Mouse (Mus musculus) left cerebral cortex, adult 11 months (tissue): ENCODE results near the gene Hist2h2ac.
A peak's percentile ranks its signal among the peaks of the same experiment; 100 is the strongest.
"Not testable (repeated sequence)": the region's sequence is repeated elsewhere in the genome, so short reads cannot be mapped to it uniquely, and the experiment has no call there.

Source experiments
- DNase-seq: peaks from one replicate; pipeline ENCODE4 v3.0.0; 2022; ENCODE audit warnings: low spot score

The Hist2h2ac gene

GRCm38 (mm10) chr3:96220765-96221639, at the start of gene Hist2h2ac, which contains the start of gene Hist2h2be:
Hist2h2ac (minus strand) TSS chr3:96220880.
Hist2h2be (plus strand) TSS chr3:96221119.
- peak; percentile 88 for DNase-seq

GRCm38 (mm10) chr3:96269511-96270474, 49.1 kb upstream of the Hist2h2ac start, which contains the start of gene Hist2h2bb:
Hist2h2bb (plus strand) TSS chr3:96269752.
- DNase-seq, result peak; percentile 95

- not testable (repeated sequence) for DNase-seq
Observed at GRCm38 (mm10) chr3:96268776-96269378, 48.2 kb upstream of the Hist2h2ac start.

GRCm38 (mm10) chr3:96268051-96268775, 47.5 kb upstream of the Hist2h2ac start, which contains the start of gene Hist2h3b:
Hist2h3b (plus strand) TSS chr3:96268654.
- peak; percentile 80 for DNase-seq

- no peak for DNase-seq
Observed at GRCm38 (mm10) chr3:96267541-96267940, 46.9 kb upstream of the Hist2h2ac start.

- DNase-seq, result no peak
Observed at GRCm38 (mm10) chr3:96266132-96266710, 45.5 kb upstream of the Hist2h2ac start.

- no peak for DNase-seq
Observed at GRCm38 (mm10) chr3:96264404-96264949, 43.8 kb upstream of the Hist2h2ac start.

- no peak for DNase-seq
Observed at GRCm38 (mm10) chr3:96263558-96264403, 43.1 kb upstream of the Hist2h2ac start.

GRCm38 (mm10) chr3:96262979-96263550, 42.4 kb upstream of the Hist2h2ac start, which contains the start of gene Hist2h4:
Hist2h4 (minus strand) TSS chr3:96263311.
- DNase-seq, result peak; percentile 98

- DNase-seq, result peak; percentile 81
Observed at GRCm38 (mm10) chr3:96262216-96262875, 41.7 kb upstream of the Hist2h2ac start.

GRCm38 (mm10) chr3:96261623-96262022, 40.9 kb upstream of the Hist2h2ac start:
- DNase-seq, result no peak

- DNase-seq, result no peak
Observed at GRCm38 (mm10) chr3:96260220-96260619, 39.5 kb upstream of the Hist2h2ac start.

- DNase-seq, result no peak
Observed at GRCm38 (mm10) chr3:96257190-96257589, 36.5 kb upstream of the Hist2h2ac start.

- no peak for DNase-seq
Observed at GRCm38 (mm10) chr3:96255926-96256593, 35.4 kb upstream of the Hist2h2ac start.

- DNase-seq, result no peak
Observed at GRCm38 (mm10) chr3:96254683-96255355, 34.1 kb upstream of the Hist2h2ac start.

GRCm38 (mm10) chr3:96251787-96252186, 31.1 kb upstream of the Hist2h2ac start:
- DNase-seq, result no peak

- no peak for DNase-seq
Observed at GRCm38 (mm10) chr3:96250890-96251289, 30.2 kb upstream of the Hist2h2ac start.

- DNase-seq, result no peak
Observed at GRCm38 (mm10) chr3:96249034-96249345, 28.3 kb upstream of the Hist2h2ac start.
